25 mouse cellular contexts compared by ENCODE assay signal in the genomic region with DNA sequence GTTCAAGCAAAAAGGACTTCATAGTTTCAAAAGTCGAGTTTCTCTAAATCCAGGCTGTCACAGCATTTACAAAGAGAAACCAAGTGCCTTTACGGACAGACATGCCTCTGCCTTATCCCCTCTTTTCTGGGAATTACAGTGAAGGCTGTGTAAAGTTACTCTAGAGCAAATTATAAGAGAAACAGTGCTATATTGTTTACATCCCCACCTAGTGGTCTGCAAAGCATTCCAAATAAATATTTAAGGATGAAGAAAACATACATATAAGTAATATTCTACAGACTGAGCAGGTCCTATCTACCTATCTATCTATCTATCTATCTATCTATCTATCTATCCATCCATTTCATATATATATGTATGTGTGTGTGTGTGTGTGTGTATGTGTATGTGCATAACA. TPM values are rescaled to one million over a fixed set of nuclear protein-coding genes. Genes with fewer than 3 reads are reported as not detected.
DNase-seq lines count a peak whose midpoint lies in the region; ATAC-seq and TF ChIP-seq lines count a peak whose summit lies in the region.
"Had no signal": no experiment of that assay in that cellular context is flagged by ENCODE, and none has a peak within 500 bp of the region (broad histone marks: within the 10 kb centered on the region; RNA-seq: fewer than 3 reads in every experiment).

No protein-coding gene starts in this region.

- dilution Hi-C loops in CH12.LX (cut with MboI; ENCODE audit: extremely low pct_ligation_motif_present, extremely low pct_unique_long_range_greater_than_20kb, low sequenced_read_pairs), result no loop called here

- 37% methylated on average over 2 of the region's 2 CpGs for WGBS in intestine, postnatal 0 days
- WGBS in intestine, embryonic 16.5 days, result 46% methylated on average over 2 of the region's 2 CpGs
- 55% methylated on average over 2 of the region's 2 CpGs for WGBS in lung, embryonic 14.5 days

- TF ChIP-seq RAD21 in CH12.LX (IDR thresholded peaks at IDR 0.05; ENCODE audit: low read depth, low read length), result peak; percentile 46

- no peaks in the 10 kb centered on the region for H3K4me1 ChIP-seq in intestine, postnatal 0 days (replicated peaks; ENCODE audit: control insufficient read depth, insufficient read depth, low read length)
- H3K4me1 ChIP-seq in intestine, embryonic 16.5 days (ENCODE audit: control insufficient read depth, insufficient read depth, low read length), result no peaks in the 10 kb centered on the region
- H3K4me1 ChIP-seq in lung, embryonic 14.5 days (ENCODE audit: insufficient read depth), result no peaks in the 10 kb centered on the region
- H3K4me1 ChIP-seq in CH12.LX (ENCODE audit: control insufficient read depth in 1 of 2, insufficient read depth in 2 of 2), result peaks cover 0 to 18% of the 10 kb centered on the region in 2 experiments; a peak in 2 of 4 replicates
- H3K4me1 ChIP-seq: forebrain, embryonic 10.5 days; limb, embryonic 15.5 days; neural tube, embryonic 15.5 days had no signal

- TF ChIP-seq CTCF in intestine, postnatal 0 days (IDR thresholded peaks at IDR 0.05; ENCODE audit: low read depth), result peak; percentile 36; the same call in 1 of the 2 replicates
- TF ChIP-seq CTCF in lung, embryonic 14.5 days (IDR thresholded peaks at IDR 0.05; ENCODE audit: low read depth), result peak; percentile 34
- TF ChIP-seq CTCF in CH12.LX (conservative IDR thresholded peaks at IDR 0.05 in 1 of 2, IDR thresholded peaks at IDR 0.05 in 1 of 2; ENCODE audit: low read depth in 2 of 2, low read length in 2 of 2), result peak in 1 of 2 experiments; percentile 47; a peak in 2 of 4 replicates
- TF ChIP-seq CTCF in brain, embryonic 14.5 days (IDR thresholded peaks at IDR 0.05; ENCODE audit: borderline replicate concordance, extremely low read depth, insufficient read depth, insufficient read length), result no peak

- no peak for ATAC-seq in intestine, postnatal 0 days
- ATAC-seq in intestine, embryonic 16.5 days, result no peak
- no peak for ATAC-seq in lung, embryonic 14.5 days (ENCODE audit: insufficient read depth)
- ATAC-seq: forebrain, postnatal 0 days; Patski had no signal

- H3K9me3 ChIP-seq in intestine, postnatal 0 days (ENCODE audit: control insufficient read depth), result no peaks in the 10 kb centered on the region
- no peaks in the 10 kb centered on the region for H3K9me3 ChIP-seq in intestine, embryonic 16.5 days (ENCODE audit: control insufficient read depth, low read length)
- H3K9me3 ChIP-seq in lung, embryonic 14.5 days (ENCODE audit: low read depth, low read length), result no peaks in the 10 kb centered on the region
- H3K9me3 ChIP-seq in CH12.LX (replicated peaks; ENCODE audit: low read length), result no peaks in the 10 kb centered on the region
- H3K9me3 ChIP-seq: forebrain, embryonic 10.5 days; limb, embryonic 15.5 days; neural tube, embryonic 15.5 days had no signal

- no peaks in the 10 kb centered on the region for H3K36me3 ChIP-seq in intestine, postnatal 0 days (ENCODE audit: control insufficient read depth, insufficient read depth)
- H3K36me3 ChIP-seq in intestine, embryonic 16.5 days (ENCODE audit: control insufficient read depth, insufficient read depth, low read length), result no peaks in the 10 kb centered on the region
- H3K36me3 ChIP-seq in lung, embryonic 14.5 days (ENCODE audit: insufficient read depth), result no peaks in the 10 kb centered on the region
- no peaks in the 10 kb centered on the region for H3K36me3 ChIP-seq in CH12.LX (replicated peaks in 1 of 2; ENCODE audit: control insufficient read depth in 1 of 2, insufficient read depth in 1 of 2, low read length in 1 of 2)
- H3K36me3 ChIP-seq: forebrain, embryonic 10.5 days; limb, embryonic 15.5 days; neural tube, embryonic 15.5 days had no signal

- H3K4me2 ChIP-seq in intestine, postnatal 0 days (replicated peaks; ENCODE audit: low read depth), result no peak overlapping the region
- no peak overlapping the region for H3K4me2 ChIP-seq in intestine, embryonic 16.5 days (ENCODE audit: low read depth, low read length)
- H3K4me2 ChIP-seq in lung, embryonic 14.5 days, result no peak overlapping the region
- H3K4me2 ChIP-seq in CH12.LX (ENCODE audit: insufficient read depth, low read depth, poor library complexity, severe bottlenecking), result peak overlapping the region; percentile 68
- H3K4me2 ChIP-seq: heart, embryonic 11.5 days; limb, embryonic 15.5 days; neural tube, embryonic 15.5 days had no signal

- no peak overlapping the region for H3K9ac ChIP-seq in intestine, postnatal 0 days (ENCODE audit: low read depth, low read length)
- H3K9ac ChIP-seq in intestine, embryonic 16.5 days (ENCODE audit: low read depth, low read length), result no peak overlapping the region
- no peak overlapping the region for H3K9ac ChIP-seq in lung, embryonic 14.5 days
- H3K9ac ChIP-seq in CH12.LX (ENCODE audit: insufficient read depth, low read depth), result peak overlapping the region; percentile 58
- H3K9ac ChIP-seq: forebrain, postnatal 0 days; limb, embryonic 15.5 days; neural tube, embryonic 15.5 days had no signal

- DNase-seq in lung, embryonic 14.5 days, result peak; percentile 34
- DNase-seq in lung, postnatal 4 days, result no peak
- DNase-seq in CH12.LX (ENCODE audit: extremely low read depth), result no peak
- peak; percentile 3 for DNase-seq in brain, embryonic 14.5 days (ENCODE audit: low read depth)
- no peak for DNase-seq in cerebellum, postnatal 14 days
- DNase-seq: adrenal gland, adult 2 months; cerebellum, adult 11-12 months; cerebellum, postnatal 10 days; forebrain, postnatal 0 days; gastrocnemius, postnatal 36 days; heart, postnatal 10 days; kidney, adult 2 months; kidney, postnatal 25 days; left cerebral cortex, postnatal 4 days; lung, adult 18-20 months; lung, postnatal 36 days; thymus, adult 2 months; thymus, postnatal 4 days had no signal

- no peak overlapping the region for H3K4me3 ChIP-seq in intestine, postnatal 0 days (ENCODE audit: low read depth, low read length)
- H3K4me3 ChIP-seq in intestine, embryonic 16.5 days (ENCODE audit: low read length), result no peak overlapping the region
- no peak overlapping the region for H3K4me3 ChIP-seq in lung, embryonic 14.5 days (ENCODE audit: low read depth, low read length)
- H3K4me3 ChIP-seq in CH12.LX (replicated peaks in 1 of 3; ENCODE audit: low read depth in 2 of 3, low read length in 2 of 3, poor library complexity in 1 of 3), result no peak overlapping the region
- H3K4me3 ChIP-seq: forebrain, embryonic 10.5 days; limb, embryonic 15.5 days; neural tube, embryonic 15.5 days had no signal

- H3K27ac ChIP-seq in intestine, postnatal 0 days (ENCODE audit: low read depth, low read length), result no peak overlapping the region
- no peak overlapping the region for H3K27ac ChIP-seq in intestine, embryonic 16.5 days (ENCODE audit: low read length)
- H3K27ac ChIP-seq in lung, embryonic 14.5 days (ENCODE audit: low read depth), result no peak overlapping the region
- H3K27ac ChIP-seq in CH12.LX (ENCODE audit: insufficient read depth, low read depth), result no peak overlapping the region
- H3K27ac ChIP-seq: forebrain, embryonic 10.5 days; limb, embryonic 15.5 days; neural tube, embryonic 15.5 days had no signal

- H3K79me2 ChIP-seq in CH12.LX (replicated peaks; ENCODE audit: control insufficient read depth, extremely low read depth, insufficient read depth, poor library complexity, severe bottlenecking), result no peaks in the 10 kb centered on the region

- H3K27me3 ChIP-seq in intestine, postnatal 0 days (replicated peaks; ENCODE audit: control insufficient read depth, insufficient read depth, low read length), result no peaks in the 10 kb centered on the region
- no peaks in the 10 kb centered on the region for H3K27me3 ChIP-seq in intestine, embryonic 16.5 days (replicated peaks; ENCODE audit: control insufficient read depth, insufficient read depth, low read length)
- no peaks in the 10 kb centered on the region for H3K27me3 ChIP-seq in lung, embryonic 14.5 days (ENCODE audit: insufficient read depth, low read length)
- no peaks in the 10 kb centered on the region for H3K27me3 ChIP-seq in CH12.LX (replicated peaks)
- H3K27me3 ChIP-seq: limb, embryonic 15.5 days; neural tube, embryonic 15.5 days; Patski had no signal

- no peak for TF ChIP-seq POLR2A in CH12.LX (IDR thresholded peaks at IDR 0.05; ENCODE audit: low read depth, low read length)
- no peak for TF ChIP-seq POLR2A in brain, embryonic 14.5 days (IDR thresholded peaks at IDR 0.05; ENCODE audit: borderline replicate concordance, extremely low read depth, insufficient read depth, insufficient read length, poor library complexity, severe bottlenecking)

- TF ChIP-seq EP300 in CH12.LX (IDR thresholded peaks at IDR 0.05; ENCODE audit: low read length), result no peak

- in situ Hi-C loops in CH12.LX (cut with MboI; ENCODE audit: low pct_ligation_motif_present, low pct_unique_long_range_greater_than_20kb, low sequenced_read_pairs), result no loop called here

TF ChIP-seq in CH12.LX, 34 proteins besides CTCF, POLR2A, EP300 and RAD21 (continues in another document):
- no peak for TF ChIP-seq CHD1 (IDR thresholded peaks at IDR 0.05; ENCODE audit: low read depth, low read length)
- TF ChIP-seq GABPA (IDR thresholded peaks at IDR 0.05; ENCODE audit: insufficient replicate concordance, low read depth, low read length), result no peak
- no peak for TF ChIP-seq MAFK (IDR thresholded peaks at IDR 0.05; ENCODE audit: insufficient replicate concordance, low read length)
- TF ChIP-seq KAT2A (IDR thresholded peaks at IDR 0.05; ENCODE audit: insufficient replicate concordance, low read length), result no peak
- no peak for TF ChIP-seq USF1 (IDR thresholded peaks at IDR 0.05; ENCODE audit: low read depth, low read length)
- no peak for TF ChIP-seq MYC (IDR thresholded peaks at IDR 0.05; ENCODE audit: low read depth, low read length)
- no peak for TF ChIP-seq JUN (IDR thresholded peaks at IDR 0.05; ENCODE audit: insufficient read depth, low read depth, low read length)
- no peak for TF ChIP-seq NELFE (IDR thresholded peaks at IDR 0.05; ENCODE audit: low read depth, low read length)

RNA-seq across cellular contexts. Expression of a gene that starts 27.9 kb away (rescaled TPM):
- 33.8 and 39.7 TPM in 2 replicates for polyA plus RNA-seq in intestine, postnatal 0 days (2015; fragmentation: Nextera tagmentation; extraction: Ambion mirVana)
- polyA plus RNA-seq in intestine, embryonic 16.5 days (2015; fragmentation: Nextera tagmentation; extraction: Ambion mirVana), result 38.2 and 42.3 TPM in 2 replicates
- 54.3 and 57.2 TPM in 2 replicates for polyA plus RNA-seq in lung, embryonic 14.5 days (2014; fragmentation: Nextera tagmentation; extraction: Ambion mirVana)
- total RNA-seq in CH12.LX (2012; rRNA removed), result 27.6 and 31.9 TPM in 2 replicates
- 17.3 and 17.5 TPM in 2 replicates for total RNA-seq in CH12.LX (2014; rRNA removed)
- 36.3 and 40.1 TPM in 2 replicates for polyA plus RNA-seq in CH12.LX (2012; ENCODE audit: insufficient read length, low read depth)
- polyA plus RNA-seq in brain, embryonic 14.5 days (2012; rRNA removed), result 45.8 and 73.4 TPM in 2 replicates

RNA-seq across cellular contexts. Expression of a gene that starts 28.0 kb away (rescaled TPM):
- 53.5 and 62.6 TPM in 2 replicates for polyA plus RNA-seq in intestine, postnatal 0 days (2015; fragmentation: Nextera tagmentation; extraction: Ambion mirVana)
- 56.4 and 60.5 TPM in 2 replicates for polyA plus RNA-seq in intestine, embryonic 16.5 days (2015; fragmentation: Nextera tagmentation; extraction: Ambion mirVana)
- polyA plus RNA-seq in lung, embryonic 14.5 days (2014; fragmentation: Nextera tagmentation; extraction: Ambion mirVana), result 78.7 and 81.4 TPM in 2 replicates
- total RNA-seq in CH12.LX (2012; rRNA removed), result 40.0 and 44.5 TPM in 2 replicates
- 121 and 149 TPM in 2 replicates for total RNA-seq in CH12.LX (2014; rRNA removed)
- 52.1 and 53.7 TPM in 2 replicates for polyA plus RNA-seq in CH12.LX (2012; ENCODE audit: insufficient read length, low read depth)
- 69.1 and 71.5 TPM in 2 replicates for polyA plus RNA-seq in brain, embryonic 14.5 days (2012; rRNA removed)

Comparison
In these comparisons a context has a peak if more than half of its experiments do, and no peak if none do; other contexts are left out.
1. DNase-seq: peak in lung, embryonic 14.5 days (single experiment) and brain, embryonic 14.5 days (single experiment); none in lung, postnatal 4 days (0 of 2), CH12.LX (single experiment) and cerebellum, postnatal 14 days (0 of 2).